Mouse (Mus musculus): ENCODE data around the gene Ccdc73.
A peak's percentile ranks its signal among the peaks of the same experiment; 100 is the strongest.
"Not testable (repeated sequence)": the region's sequence is repeated elsewhere in the genome, so short reads cannot be mapped to it uniquely, and the experiment has no call there.

Gene Ccdc73

GRCm38 (mm10) chr2:104867282-104867855, at the start of gene Ccdc73:
Ccdc73 (plus strand) TSS chr2:104867805.
- no peak for DNase-seq (ENCODE audit: low spot score)

DNA sequence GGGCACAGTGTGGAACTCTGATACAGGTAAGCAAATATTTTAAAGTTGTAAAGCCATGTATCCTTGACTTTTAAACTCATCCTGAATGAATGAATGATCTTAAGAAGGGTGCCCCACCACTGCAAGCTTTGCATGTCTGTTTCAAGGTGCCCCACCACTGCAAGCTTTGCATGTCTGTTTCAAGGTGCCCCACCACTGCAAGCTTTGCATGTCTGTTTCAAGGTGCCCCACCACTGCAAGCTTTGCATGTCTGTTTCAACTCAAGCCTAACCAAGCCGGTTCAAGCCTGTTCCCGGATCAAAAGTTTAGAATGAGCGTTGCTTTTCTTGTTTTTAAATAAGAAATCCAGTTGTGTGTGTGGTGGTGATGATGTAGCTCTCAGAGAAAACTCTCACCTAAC, 48.8 kb upstream of the Ccdc73 start:
- not testable (repeated sequence) for DNase-seq (ENCODE audit: low spot score)

- no peak for DNase-seq (ENCODE audit: low spot score)
Observed at GRCm38 (mm10) chr2:104826191-104826590, 41.4 kb upstream of the Ccdc73 start.

- DNase-seq (ENCODE audit: low spot score) = no peak
Observed at GRCm38 (mm10) chr2:104832486-104832885, 35.1 kb upstream of the Ccdc73 start.

- no peak for DNase-seq (ENCODE audit: low spot score)
Observed at GRCm38 (mm10) chr2:104840974-104841373, 26.6 kb upstream of the Ccdc73 start.

DNA sequence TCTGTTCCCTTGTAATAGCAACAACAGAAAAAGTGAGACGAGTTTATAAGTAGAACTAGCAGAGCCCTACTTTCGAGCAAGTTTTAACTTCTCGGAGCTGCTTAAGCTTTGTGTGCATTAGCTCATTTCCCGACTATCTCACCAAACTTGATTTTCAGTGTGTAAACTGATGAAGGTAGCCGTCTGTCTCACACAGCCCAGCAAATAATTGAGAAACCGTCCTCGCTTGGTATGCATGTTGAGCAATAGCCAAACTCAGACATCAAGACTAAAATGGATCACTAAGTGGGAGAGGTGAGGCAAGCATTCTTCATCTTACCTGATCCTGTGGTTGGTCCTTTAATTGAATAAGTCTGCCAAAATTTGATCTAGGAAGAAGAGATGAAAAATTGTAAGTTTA, 25.9 kb upstream of the Ccdc73 start:
- no peak for DNase-seq (ENCODE audit: low spot score)

DNA sequence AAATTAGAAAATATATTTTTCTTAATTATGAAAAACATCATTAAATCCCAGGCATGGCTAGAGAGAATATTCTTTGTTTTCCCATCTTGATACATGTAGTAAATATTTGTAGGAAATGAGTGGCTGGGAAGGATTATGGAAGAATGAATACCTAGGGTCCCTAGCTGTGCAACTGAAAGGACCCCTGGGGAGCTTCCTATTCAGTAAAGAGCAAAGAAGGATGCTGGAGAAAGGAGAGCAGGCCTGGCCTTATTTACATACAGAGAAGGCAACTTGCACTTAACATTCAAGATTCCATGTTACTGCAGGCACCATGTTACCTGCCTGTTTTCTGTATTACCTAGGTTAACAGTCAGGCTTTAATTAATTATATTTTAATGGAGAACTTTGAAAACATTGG, 25.0 kb upstream of the Ccdc73 start:
- no peak for DNase-seq (ENCODE audit: low spot score)

- DNase-seq (ENCODE audit: low spot score) = no peak
Observed at GRCm38 (mm10) chr2:104846638-104847414, 20.8 kb upstream of the Ccdc73 start.

GRCm38 (mm10) chr2:104847645-104848044, 20.0 kb upstream of the Ccdc73 start:
- no peak for DNase-seq (ENCODE audit: low spot score)

DNA sequence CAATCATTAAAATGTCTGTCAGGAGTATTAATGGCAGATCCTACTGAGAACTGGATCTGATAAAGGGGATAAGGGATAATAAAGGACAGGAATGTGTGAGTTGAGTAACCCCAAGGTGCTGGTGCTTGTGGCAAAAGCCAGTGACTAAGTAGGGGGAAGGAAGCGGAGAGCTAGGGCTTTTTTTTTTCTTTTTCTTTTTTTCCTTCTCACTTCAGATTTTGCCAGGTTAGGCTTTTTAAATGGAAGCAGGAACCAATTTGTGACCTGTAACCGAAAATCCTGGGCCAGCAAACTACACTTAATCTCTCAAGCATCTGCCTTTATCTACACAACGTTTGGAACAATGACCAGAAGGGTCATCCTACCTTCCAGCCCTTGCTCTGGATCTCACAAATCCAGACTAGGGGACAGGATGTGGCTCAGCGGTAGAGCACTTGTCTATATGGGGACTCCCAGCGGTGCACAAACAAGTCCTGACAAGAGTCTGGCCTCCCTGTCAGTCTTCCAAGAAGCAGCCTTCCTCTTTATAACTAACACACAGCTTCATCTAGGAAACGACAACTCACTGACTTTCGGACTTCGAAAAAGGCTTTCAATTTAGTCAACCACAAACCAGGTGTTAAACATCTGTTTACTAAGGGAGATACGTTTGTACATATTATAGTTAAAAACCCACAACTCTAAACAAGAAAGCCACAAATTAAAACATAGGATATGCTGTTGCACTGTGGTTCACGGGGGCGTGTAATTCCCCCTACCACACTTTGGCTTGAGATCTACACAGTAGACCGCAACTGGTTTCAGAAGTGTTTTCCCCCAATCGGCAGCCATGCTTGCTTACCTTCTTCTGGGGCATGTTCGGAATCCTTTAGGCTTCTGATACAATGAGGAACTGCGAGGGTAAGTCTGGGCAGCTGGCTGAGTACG, 19.1 kb upstream of the Ccdc73 start:
- peak; percentile 23 for DNase-seq (ENCODE audit: low spot score)

DNA sequence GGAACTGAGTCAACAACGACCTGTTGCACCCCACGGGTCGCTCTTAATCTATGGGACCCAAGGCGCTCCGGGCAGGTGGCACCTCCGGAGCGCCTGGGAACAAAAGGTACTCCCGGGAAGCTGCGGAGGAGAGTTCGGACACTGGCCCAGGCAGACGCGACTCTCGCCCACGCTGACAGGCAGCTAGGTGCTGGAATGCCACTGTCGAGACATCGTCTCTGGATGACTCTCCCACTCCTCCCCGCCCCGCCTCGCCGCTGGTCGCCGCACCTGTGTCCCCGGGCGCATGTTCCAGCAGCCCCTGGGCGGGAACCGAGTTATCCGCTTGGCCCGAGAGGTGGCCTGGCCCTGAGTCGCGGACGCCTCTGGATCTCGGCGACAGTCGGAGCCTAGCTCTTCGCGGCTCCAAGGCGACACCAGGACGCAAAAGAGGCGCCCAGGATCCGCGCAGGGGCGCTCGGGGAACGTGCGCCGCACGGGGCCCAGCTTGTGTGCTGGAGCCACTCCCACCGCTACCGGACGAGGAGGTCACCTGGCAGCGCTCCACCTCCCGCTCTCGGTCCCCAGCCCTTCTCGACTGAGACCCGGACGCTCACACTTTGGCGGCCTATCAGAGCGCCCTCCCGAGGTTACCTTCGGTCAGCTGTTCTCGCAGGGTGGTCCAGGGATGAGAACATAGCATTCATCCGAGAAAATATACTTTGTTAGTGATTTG, 18.2 kb upstream of the Ccdc73 start, which contains the start of gene Prrg4:
TSS of gene Prrg4 (minus strand) at position 601 of the 715 bp plus-strand sequence.
- DNase-seq (ENCODE audit: low spot score) = peak; percentile 67

DNA sequence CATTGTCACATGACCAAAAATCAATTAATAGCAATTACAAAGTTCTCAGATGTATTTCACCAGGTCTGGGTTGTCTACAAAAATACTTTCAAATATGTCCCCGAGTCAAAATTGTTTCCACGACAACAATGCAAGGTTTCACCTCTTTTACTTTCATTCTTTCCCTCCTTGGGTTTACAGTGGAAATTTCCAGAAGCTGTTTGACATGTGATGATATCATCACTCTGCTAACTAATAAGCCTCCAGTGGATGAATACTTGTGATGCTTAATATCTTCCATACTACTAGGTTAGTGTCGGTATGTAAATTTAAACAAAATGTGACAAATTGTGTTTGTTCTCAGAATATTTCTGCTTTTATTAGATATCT, 17.6 kb upstream of the Ccdc73 start:
- DNase-seq (ENCODE audit: low spot score) = no peak

DNA sequence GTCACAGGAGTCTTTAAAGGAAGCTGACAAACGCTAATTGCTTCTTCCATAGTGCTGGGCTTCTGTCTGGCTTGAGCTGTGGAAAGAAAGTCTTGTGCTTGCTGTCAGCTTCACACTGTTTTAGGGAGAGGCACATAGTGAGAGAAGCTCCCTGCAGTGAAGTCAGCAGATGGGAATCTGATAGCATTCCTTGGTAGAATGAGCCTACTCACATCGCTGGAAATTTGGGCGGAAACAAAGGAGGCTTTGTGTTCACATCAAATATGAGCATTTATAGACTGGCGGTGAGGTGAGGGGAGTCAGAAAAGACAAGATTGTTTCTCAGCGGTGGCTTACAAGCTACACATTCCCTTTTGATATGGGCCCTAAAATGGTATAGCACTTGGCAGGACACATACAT, 15.9 kb upstream of the Ccdc73 start:
- DNase-seq (ENCODE audit: low spot score) = no peak

GRCm38 (mm10) chr2:104852546-104852945, 15.1 kb upstream of the Ccdc73 start:
- DNase-seq (ENCODE audit: low spot score) = no peak

- DNase-seq (ENCODE audit: low spot score) = no peak
Observed at GRCm38 (mm10) chr2:104854836-104855235, 12.8 kb upstream of the Ccdc73 start.

DNA sequence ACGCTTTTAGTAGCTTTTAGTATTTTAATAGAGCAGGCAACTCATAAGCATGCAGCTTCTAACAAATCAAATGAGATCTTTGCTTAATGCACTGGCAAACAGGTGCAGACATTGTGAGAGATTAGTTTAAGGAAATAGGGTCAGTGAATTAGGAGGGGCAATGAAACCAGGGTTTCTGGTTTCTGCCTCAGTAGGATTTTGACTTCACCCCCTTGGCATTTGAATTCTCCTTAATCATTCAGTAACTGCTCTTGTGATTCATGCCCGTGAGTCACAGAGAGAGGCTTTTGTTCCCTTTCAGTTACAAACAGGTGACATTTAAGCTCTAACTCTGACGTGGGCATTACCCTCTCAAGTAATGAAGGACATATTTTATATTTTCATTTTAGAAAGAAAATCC, 11.9 kb upstream of the Ccdc73 start:
- DNase-seq (ENCODE audit: low spot score) = no peak

DNA sequence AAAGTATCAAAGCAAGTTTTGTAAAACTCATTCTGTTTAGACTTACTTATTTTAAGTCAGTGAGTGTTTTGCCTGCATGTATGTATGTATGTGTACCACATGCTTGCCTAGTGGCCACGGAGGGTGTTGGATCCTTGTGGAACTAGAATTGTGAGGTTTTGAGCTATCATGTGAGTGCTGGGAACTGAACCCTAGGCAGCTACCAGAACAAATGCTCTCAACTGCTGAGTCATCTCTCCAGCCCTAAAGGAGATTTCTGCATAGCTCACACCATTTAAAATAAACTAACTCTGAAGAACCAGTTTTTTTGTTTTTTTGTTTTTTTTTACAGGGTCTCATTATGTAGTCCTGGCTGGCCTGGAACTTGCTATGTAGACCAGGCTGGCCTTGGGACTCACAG, 11.4 kb upstream of the Ccdc73 start:
- DNase-seq (ENCODE audit: low spot score) = no peak

DNA sequence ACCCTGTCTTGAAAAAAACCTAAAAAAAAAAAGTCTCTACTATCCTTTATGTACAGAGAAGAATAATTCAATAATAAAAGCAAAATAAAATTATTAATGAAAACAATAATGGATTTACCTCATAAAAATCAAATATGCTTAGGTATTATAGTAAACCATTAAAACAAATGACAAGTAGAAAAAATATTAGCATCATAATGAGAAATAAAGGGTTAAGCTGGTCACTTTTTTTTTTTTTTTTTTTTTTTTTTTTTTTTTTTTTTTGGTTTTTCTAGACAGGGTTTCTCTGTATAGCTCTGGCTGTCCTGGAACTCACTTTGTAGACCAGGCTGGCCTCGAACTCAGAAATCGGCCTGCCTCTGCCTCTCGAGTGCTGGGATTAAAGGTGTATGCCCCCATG, 9.5 kb upstream of the Ccdc73 start:
- DNase-seq (ENCODE audit: low spot score) = not testable (repeated sequence)

- no peak for DNase-seq (ENCODE audit: low spot score)
Observed at GRCm38 (mm10) chr2:104859060-104859459, 8.5 kb upstream of the Ccdc73 start.

DNA sequence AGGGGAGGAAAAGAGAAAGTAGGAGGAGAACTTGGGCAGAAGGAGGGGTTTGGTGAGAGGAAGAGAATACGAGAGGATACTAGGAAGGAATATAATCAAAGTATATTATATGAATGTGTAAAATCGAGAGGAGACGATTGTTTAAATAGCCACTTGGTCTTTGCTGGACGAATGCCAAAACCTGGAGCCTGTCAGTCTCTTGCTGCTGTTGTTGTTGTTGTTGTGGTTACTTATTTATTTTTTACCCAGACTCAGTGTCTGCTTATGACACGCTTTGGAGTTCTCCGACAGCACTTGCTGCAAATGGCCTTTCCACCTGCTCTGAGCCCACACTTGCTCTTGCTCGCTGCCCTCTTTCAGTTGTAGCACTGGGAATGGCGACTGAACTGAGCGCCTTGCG, 7.2 kb upstream of the Ccdc73 start:
- no peak for DNase-seq (ENCODE audit: low spot score)

- no peak for DNase-seq (ENCODE audit: low spot score)
Observed at GRCm38 (mm10) chr2:104864176-104864860, 3.3 kb upstream of the Ccdc73 start.

Data from urinary bladder, postnatal 25 days (tissue).